Mouse (Mus musculus) liver, postnatal 0 days (tissue): ENCODE results near the gene P2rx5. TPM values are rescaled to one million over a fixed set of nuclear protein-coding genes. Genes with fewer than 3 reads are reported as not detected.
A peak's percentile ranks its signal among the peaks of the same experiment; 100 is the strongest.

ENCODE experiments used
- ATAC-seq: fragments of 200-750 bp; cut with Nextera tagmentation; 2 replicates; pipeline ENCODE4 v1.8.0; 2017; ENCODE audit warnings: mild to moderate bottlenecking, moderate library complexity
- DNase-seq: peaks from one replicate; pipeline ENCODE4 v3.0.0-alpha.2; 2016
- H3K27ac ChIP-seq: fragments of 300-500 bp; sonication (generic); 2 replicates; pipeline ENCODE4 v1.5.1; 2014; ENCODE audit warnings: antibody characterized with exemption, moderate library complexity, mild to moderate bottlenecking, low read depth
- H3K27me3 ChIP-seq: fragments of 300-500 bp; sonication (generic); 2 replicates; pipeline ENCODE4 v1.6.1; 2014; ENCODE audit warnings: low read length, control low read depth, mixed read lengths; ENCODE audit not compliant: insufficient read depth
- H3K36me3 ChIP-seq: fragments of 300-500 bp; sonication (generic); replicated peaks from 2 replicates; pipeline ENCODE4 v1.6.1; 2014; ENCODE audit warnings: mild to moderate bottlenecking, control low read depth, low read length, moderate library complexity, mixed read lengths; ENCODE audit not compliant: insufficient read depth
- H3K4me1 ChIP-seq: fragments of 300-500 bp; sonication (generic); 2 replicates; pipeline ENCODE4 v1.6.1; 2014; ENCODE audit warnings: antibody characterized with exemption, mild to moderate bottlenecking, control low read depth; ENCODE audit not compliant: insufficient read depth
- H3K4me2 ChIP-seq: fragments of 300-500 bp; sonication (generic); 2 replicates; pipeline ENCODE4 v1.6.1; 2014; ENCODE audit warnings: low read depth, mild to moderate bottlenecking, low read length, moderate library complexity, mixed read lengths
- H3K4me3 ChIP-seq: fragments of 300-500 bp; sonication (generic); 2 replicates; pipeline ENCODE4 v1.5.1; 2014; ENCODE audit warnings: low read depth, low read length
- H3K9ac ChIP-seq: fragments of 300-500 bp; sonication (generic); replicated peaks from 2 replicates; pipeline ENCODE4 v1.6.1; 2014; ENCODE audit warnings: mild to moderate bottlenecking, moderate library complexity
- H3K9me3 ChIP-seq: fragments of 300-500 bp; sonication (generic); 2 replicates; pipeline ENCODE4 v1.6.1; 2016; ENCODE audit warnings: mild to moderate bottlenecking, control low read depth, low read length, mixed read lengths
- CTCF ChIP-seq: sonication (generic); IDR thresholded peaks from 2 replicates; pipeline ENCODE4 v1.5.1; 2016; ENCODE audit warnings: antibody characterized with exemption, low read depth
- EP300 ChIP-seq: IDR thresholded peaks from 2 replicates; pipeline ENCODE4 v1.6.1; 2016; ENCODE audit warnings: antibody characterized with exemption, low read depth, mild to moderate bottlenecking
- WGBS: fragments of 180-500 bp; shearing (Covaris S2); extraction: QIAGEN DNeasy Blood & Tissue Kit; methylation state at CpG from one replicate; pipeline ENCODE4 v1.1.7; 2014; ENCODE audit not compliant: insufficient replicate concordance; 5-methylcytosine and 5-hydroxymethylcytosine counted together
- polyA plus RNA-seq: library from polyadenylated mRNA; unstranded; fragments of >200 nt; fragmentation: Nextera tagmentation; extraction: Ambion mirVana; gene quantifications from 2 replicates; pipeline ENCODE4 v1.2.1, GENCODE M21; 2015

P2rx5 gene
- polyA plus RNA-seq, 1 experiment from 2014 or later: 0.11 TPM

GRCm38 (mm10) chr11:73136587-73136986, 23.6 kb upstream of the P2rx5 start:
- no peak for ATAC-seq
- no peak for DNase-seq
- peaks cover 34% of the 10 kb centered on the region for H3K4me1 ChIP-seq
- H3K4me3 ChIP-seq: peak overlapping the region; percentile 98
- no peaks in the 10 kb centered on the region for H3K27me3 ChIP-seq
- H3K9ac ChIP-seq: peak overlapping the region; percentile 96
- WGBS: 42% methylated on average over 6 of the region's 6 CpGs
- H3K27ac ChIP-seq: no peak overlapping the region
- peaks cover 13% of the 10 kb centered on the region; the same call in 1 of the 2 replicates for H3K36me3 ChIP-seq
- peak overlapping the region; percentile 87 for H3K4me2 ChIP-seq
- TF ChIP-seq EP300 (no peak), CTCF (no peak)
- H3K9me3 ChIP-seq: no peaks in the 10 kb centered on the region

- H3K4me2 ChIP-seq: peak overlapping the region; percentile 87
- H3K9ac ChIP-seq: peak overlapping the region; percentile 96
- ATAC-seq (0 out of 2 replicates have a peak, but pooled peaks have one; percentile 3), DNase-seq (peak; percentile 24)
- WGBS: 11% methylated on average over 11 of the region's 11 CpGs
- H3K27ac ChIP-seq: 0 out of 2 replicates have a peak overlapping the region, but pooled peaks have one; percentile 58
- no peak for TF ChIP-seq CTCF
- no peak for TF ChIP-seq EP300
- no peaks in the 10 kb centered on the region for H3K27me3 ChIP-seq
- H3K9me3 ChIP-seq: no peaks in the 10 kb centered on the region
- peak overlapping the region; percentile 98 for H3K4me3 ChIP-seq
- H3K36me3 ChIP-seq: peaks cover 13% of the 10 kb centered on the region; the same call in 1 of the 2 replicates
- H3K4me1 ChIP-seq: peaks cover 34% of the 10 kb centered on the region
These were observed 23.1 kb upstream of the P2rx5 start for GRCm38 (mm10) chr11:73137116-73137515.

- TF ChIP-seq CTCF: peak; percentile 98
- no peak for TF ChIP-seq EP300
- peak within 1 kb of the TSS; percentile 87 for H3K4me2 ChIP-seq
- WGBS: under 1% methylated on average over 82 of the region's 84 CpGs
- H3K9ac ChIP-seq: peak within 1 kb of the TSS; percentile 96
- ATAC-seq: peak; percentile 98
- peaks cover 34% of the 10 kb centered on the region for H3K4me1 ChIP-seq
- H3K9me3 ChIP-seq: no peaks in the 10 kb centered on the region
- no peaks in the 10 kb centered on the region for H3K27me3 ChIP-seq
- peak; percentile 95 for DNase-seq
- H3K27ac ChIP-seq: peak within 1 kb of the TSS; percentile 58
- H3K36me3 ChIP-seq: peaks cover 10% of the 10 kb centered on the region; the same call in 1 of the 2 replicates
- H3K4me3 ChIP-seq: peak within 1 kb of the TSS; percentile 98
These were observed 22.4 kb upstream of the P2rx5 start, which contains the start of gene Haspin for GRCm38 (mm10) chr11:73137591-73138501. TSS of gene Haspin (minus strand) at chr11:73138294.

GRCm38 (mm10) chr11:73144261-73144681, 15.9 kb upstream of the P2rx5 start:
- TF ChIP-seq CTCF (no peak), EP300 (no peak)
- 67% methylated on average over 1 of the region's 1 CpGs for whole genome bisulfite sequencing

GRCm38 (mm10) chr11:73146026-73146974, 13.9 kb upstream of the P2rx5 start:
- H3K9ac ChIP-seq: no peak overlapping the region
- ATAC-seq (no peak), DNase-seq (no peak)
- no peaks in the 10 kb centered on the region for H3K27me3 ChIP-seq
- no peaks in the 10 kb centered on the region for H3K9me3 ChIP-seq
- 70% methylated on average over 11 of the region's 11 CpGs for WGBS
- H3K4me1 ChIP-seq: no peaks in the 10 kb centered on the region
- H3K27ac ChIP-seq: no peak overlapping the region
- no peak overlapping the region for H3K4me3 ChIP-seq
- no peak overlapping the region for H3K4me2 ChIP-seq
- no peak for TF ChIP-seq CTCF
- TF ChIP-seq EP300: no peak
- H3K36me3 ChIP-seq: no peaks in the 10 kb centered on the region

More at GRCm38 (mm10) chr11:73144261-73144681, 15.9 kb upstream of the P2rx5 start:
- H3K9ac ChIP-seq: no peak overlapping the region
- ATAC-seq (no peak), DNase-seq (no peak)
- no peak overlapping the region for H3K4me2 ChIP-seq
- no peak overlapping the region for H3K4me3 ChIP-seq
- no peaks in the 10 kb centered on the region for H3K4me1 ChIP-seq
- no peak overlapping the region for H3K27ac ChIP-seq
- H3K36me3 ChIP-seq: no peaks in the 10 kb centered on the region
- H3K27me3 ChIP-seq: no peaks in the 10 kb centered on the region
- H3K9me3 ChIP-seq: no peaks in the 10 kb centered on the region

GRCm38 (mm10) chr11:73146975-73147365, 13.3 kb upstream of the P2rx5 start:
- H3K9me3 ChIP-seq: no peaks in the 10 kb centered on the region
- H3K36me3 ChIP-seq: no peaks in the 10 kb centered on the region
- 55% methylated on average over 7 of the region's 7 CpGs for WGBS
- no peaks in the 10 kb centered on the region for H3K27me3 ChIP-seq
- TF ChIP-seq EP300 (no peak), CTCF (no peak)
- H3K27ac ChIP-seq: no peak overlapping the region
- ATAC-seq (no peak), DNase-seq (no peak)
- no peak overlapping the region for H3K4me2 ChIP-seq
- H3K9ac ChIP-seq: no peak overlapping the region
- no peak overlapping the region for H3K4me3 ChIP-seq
- no peaks in the 10 kb centered on the region for H3K4me1 ChIP-seq
